Mouse (Mus musculus): ENCODE results near the gene Rps6ka5.

Rps6ka5 gene

GRCm38 (mm10) chr12:100726651-100727050 lies at the start of gene Rps6ka5:
Gene Rps6ka5, minus strand, starts transcription at chr12:100726983.
- DNase-seq (ENCODE audit: low spot score in 2 of 2) = no peak

- DNase-seq (ENCODE audit: low spot score in 2 of 2) = no peak
Observed at GRCm38 (mm10) chr12:100775911-100776581, 49.3 kb upstream of the Rps6ka5 start.

GRCm38 (mm10) chr12:100775291-100775690 lies 48.5 kb upstream of the Rps6ka5 start:
- DNase-seq (ENCODE audit: low spot score in 2 of 2) = no peak

GRCm38 (mm10) chr12:100774756-100775155 lies 48.0 kb upstream of the Rps6ka5 start:
- DNase-seq (ENCODE audit: low spot score in 2 of 2) = no peak

- no peak for DNase-seq (ENCODE audit: low spot score in 2 of 2)
Observed at GRCm38 (mm10) chr12:100772230-100772984, 45.6 kb upstream of the Rps6ka5 start.

GRCm38 (mm10) chr12:100770765-100771164 lies 44.0 kb upstream of the Rps6ka5 start:
- no peak for DNase-seq (ENCODE audit: low spot score in 2 of 2)

GRCm38 (mm10) chr12:100769871-100770270 lies 43.1 kb upstream of the Rps6ka5 start:
- no peak for DNase-seq (ENCODE audit: low spot score in 2 of 2)

- DNase-seq (ENCODE audit: low spot score in 2 of 2) = no peak
Observed at GRCm38 (mm10) chr12:100764329-100765018, 37.7 kb upstream of the Rps6ka5 start.

GRCm38 (mm10) chr12:100762663-100763425 lies 36.1 kb upstream of the Rps6ka5 start:
- DNase-seq (ENCODE audit: low spot score in 2 of 2) = no peak

- no peak for DNase-seq (ENCODE audit: low spot score in 2 of 2)
Observed at GRCm38 (mm10) chr12:100757427-100757826, 30.6 kb upstream of the Rps6ka5 start.

GRCm38 (mm10) chr12:100753716-100754115 lies 26.9 kb upstream of the Rps6ka5 start:
- DNase-seq (ENCODE audit: low spot score in 2 of 2) = no peak

GRCm38 (mm10) chr12:100752977-100753376 lies 26.2 kb upstream of the Rps6ka5 start:
- DNase-seq (ENCODE audit: low spot score in 2 of 2) = no peak

GRCm38 (mm10) chr12:100742468-100742867 lies 15.7 kb upstream of the Rps6ka5 start:
- DNase-seq (ENCODE audit: low spot score in 2 of 2) = no peak

- DNase-seq (ENCODE audit: low spot score in 2 of 2) = no peak
Observed at GRCm38 (mm10) chr12:100740313-100740712, 13.5 kb upstream of the Rps6ka5 start.

GRCm38 (mm10) chr12:100739011-100739570 lies 12.3 kb upstream of the Rps6ka5 start:
- DNase-seq (ENCODE audit: low spot score in 2 of 2) = no peak

GRCm38 (mm10) chr12:100738498-100738897 lies 11.7 kb upstream of the Rps6ka5 start:
- no peak for DNase-seq (ENCODE audit: low spot score in 2 of 2)

- DNase-seq (ENCODE audit: low spot score in 2 of 2) = no peak
Observed at GRCm38 (mm10) chr12:100735581-100735980, 8.8 kb upstream of the Rps6ka5 start.

GRCm38 (mm10) chr12:100735156-100735555 lies 8.4 kb upstream of the Rps6ka5 start:
- no peak for DNase-seq (ENCODE audit: low spot score in 2 of 2)

- DNase-seq (ENCODE audit: low spot score in 2 of 2) = peak; percentile 12 to 20
Observed at GRCm38 (mm10) chr12:100728646-100729485, 2.1 kb upstream of the Rps6ka5 start.

GRCm38 (mm10) chr12:100727891-100728290 lies 1.1 kb upstream of the Rps6ka5 start:
- no peak for DNase-seq (ENCODE audit: low spot score in 2 of 2)

- no peak for DNase-seq (ENCODE audit: low spot score in 2 of 2)
Observed at GRCm38 (mm10) chr12:100725458-100725786, 1.4 kb downstream of the Rps6ka5 start.
